Comparison of ENCODE assay signal across 25 mouse cellular contexts in genomic region chr7:57390046-57390445, GRCm38 (mm10). TPM values are rescaled to one million over a fixed set of nuclear protein-coding genes. Genes with fewer than 3 reads are reported as not detected.
DNase-seq lines count a peak whose midpoint lies in the region; ATAC-seq and TF ChIP-seq lines count a peak whose summit lies in the region.
"Had no signal": no experiment of that assay in that cellular context is flagged by ENCODE, and none has a peak within 500 bp of the region (broad histone marks: within the 10 kb centered on the region; RNA-seq: fewer than 3 reads in every experiment).

No protein-coding gene starts in this region.

- no peaks in the 10 kb centered on the region for H3K36me3 ChIP-seq in heart, embryonic 10.5 days
- H3K36me3 ChIP-seq: embryonic facial prominence, embryonic 12.5 days; hindbrain, embryonic 12.5 days; limb, embryonic 12.5 days; liver, embryonic 12.5 days; midbrain, embryonic 12.5 days; neural tube, embryonic 12.5 days had no signal

- H3K4me3 ChIP-seq in left cerebral cortex, adult 2 months: no peak overlapping the region
- H3K4me3 ChIP-seq in heart, embryonic 10.5 days: no peak overlapping the region
- H3K4me3 ChIP-seq: embryonic facial prominence, embryonic 12.5 days; heart, adult 2 months; hindbrain, embryonic 12.5 days; limb, embryonic 12.5 days; liver, embryonic 12.5 days; midbrain, embryonic 12.5 days; neural tube, embryonic 12.5 days had no signal

- DNase-seq in frontal cortex, postnatal 14 days (ENCODE audit: low spot score in 2 of 2): no peak
- DNase-seq in left cerebral cortex, adult 2 months (ENCODE audit: extremely low spot score in 1 of 2, low spot score in 2 of 2): peak in 1 of 2 experiments; percentile 38
- no peak for DNase-seq in left cerebral cortex, postnatal 4 days
- peak; percentile 35 to 48 for DNase-seq in right cerebral cortex, adult 2 months (ENCODE audit: low spot score in 2 of 2)
- DNase-seq in right cerebral cortex, postnatal 4 days: no peak
- DNase-seq in heart, embryonic 10.5 days (ENCODE audit: low spot score): no peak
- DNase-seq in cerebellum, postnatal 14 days: no peak
- DNase-seq: adrenal gland, postnatal 36 days; cerebellum, adult 11-12 months; gastrocnemius, postnatal 25 days; heart, adult 2 months; kidney, adult 9 months; kidney, postnatal 25 days; lung, adult 18-20 months; lung, postnatal 10 days had no signal

- peaks cover 46% of the 10 kb centered on the region for H3K27me3 ChIP-seq in heart, embryonic 10.5 days (ENCODE audit: insufficient read depth, poor library complexity, severe bottlenecking)

- H3K4me1 ChIP-seq in heart, embryonic 10.5 days: peaks cover 6% of the 10 kb centered on the region
- H3K4me1 ChIP-seq: liver, embryonic 12.5 days had no signal

- H3K9me3 ChIP-seq in heart, embryonic 10.5 days: no peaks in the 10 kb centered on the region
- H3K9me3 ChIP-seq: embryonic facial prominence, embryonic 12.5 days; hindbrain, embryonic 12.5 days; limb, embryonic 12.5 days; liver, embryonic 12.5 days; midbrain, embryonic 12.5 days; neural tube, embryonic 12.5 days had no signal

- peak; percentile 91 for ATAC-seq in frontal cortex, adult (ENCODE audit: low TSS enrichment)
- ATAC-seq: inflammation-experienced regulatory T-cells, adult 6 months; liver, embryonic 12.5 days had no signal

- TF ChIP-seq CTCF in left cerebral cortex, adult 2 months (IDR thresholded peaks at IDR 0.05): peak; percentile 52

- WGBS in heart, embryonic 10.5 days: 37% methylated on average over 4 of the region's 4 CpGs

- intact Hi-C loops in left cerebral cortex, adult 2 months (cut with DNase I): no loop called here
- intact Hi-C loops in left cerebral cortex, postnatal 4 days (cut with DNase I): no loop called here

- no peak overlapping the region; the same call in 1 of the 2 replicates for H3K27ac ChIP-seq in left cerebral cortex, adult 2 months
- H3K27ac ChIP-seq in heart, embryonic 10.5 days: no peak overlapping the region
- H3K27ac ChIP-seq: embryonic facial prominence, embryonic 12.5 days; heart, adult 2 months; hindbrain, embryonic 12.5 days; limb, embryonic 12.5 days; liver, embryonic 12.5 days; midbrain, embryonic 12.5 days; neural tube, embryonic 12.5 days had no signal

RNA-seq across cellular contexts. Expression of gene Gabrg3, which starts 3.1 kb away (rescaled TPM):
- total RNA-seq in left cerebral cortex, adult 2 months (2021): 10 to 100 TPM; 19.8 to 23.3 TPM
- total RNA-seq in left cerebral cortex, postnatal 4 days (2021): 10 to 100 TPM; 21.4 to 22.0 TPM
- polyA plus RNA-seq in heart, embryonic 10.5 days (2016; fragmentation: Nextera tagmentation; extraction: Ambion mirVana): 0.21 and 0.30 TPM in 2 replicates
- total RNA-seq: gastrocnemius, postnatal 25 days; heart, adult 2 months; megakaryocyte progenitor cell, adult 5-6 weeks had no signal
- polyA plus RNA-seq: inflammation-experienced regulatory T-cells, adult 6 months; spleen, adult 2 months had no signal

RNA-seq across cellular contexts. Expression of gene Gabrb3, which starts 29.4 kb away (rescaled TPM):
- total RNA-seq in left cerebral cortex, adult 2 months (2021): 100 to 1,000 TPM; 219 to 226 TPM
- 100 to 1,000 TPM; 195 to 225 TPM for total RNA-seq in left cerebral cortex, postnatal 4 days (2021)
- polyA plus RNA-seq in heart, embryonic 10.5 days (2016; fragmentation: Nextera tagmentation; extraction: Ambion mirVana): 0.46 and 0.89 TPM in 2 replicates
- total RNA-seq: gastrocnemius, postnatal 25 days; megakaryocyte progenitor cell, adult 5-6 weeks had no signal
- polyA plus RNA-seq: inflammation-experienced regulatory T-cells, adult 6 months; spleen, adult 2 months had no signal

Comparison
In these comparisons a context has a peak if more than half of its experiments do, and no peak if none do; other contexts are left out.
1. DNase-seq: peak in right cerebral cortex, adult 2 months (2 of 2); none in frontal cortex, postnatal 14 days (0 of 2), left cerebral cortex, postnatal 4 days (single experiment), right cerebral cortex, postnatal 4 days (single experiment), heart, embryonic 10.5 days (single experiment) and cerebellum, postnatal 14 days (0 of 2).